Mouse (Mus musculus): ENCODE data around the gene 1700001K19Rik.
"Not testable (repeated sequence)": the region's sequence is repeated elsewhere in the genome, so short reads cannot be mapped to it uniquely, and the experiment has no call there.

Gene 1700001K19Rik

GRCm38 (mm10) chr12:110682561-110683299, at the start of gene 1700001K19Rik:
Gene 1700001K19Rik (minus strand): TSS chr12:110682619.
- no peak for DNase-seq

GRCm38 (mm10) chr12:110726428-110726827, 44.0 kb upstream of the 1700001K19Rik start:
- no peak for DNase-seq

- no peak for DNase-seq
Measured at GRCm38 (mm10) chr12:110725489-110725888, 43.1 kb upstream of the 1700001K19Rik start.

- DNase-seq = no peak
Measured at GRCm38 (mm10) chr12:110725051-110725450, 42.6 kb upstream of the 1700001K19Rik start.

GRCm38 (mm10) chr12:110716004-110716403, 33.6 kb upstream of the 1700001K19Rik start:
- DNase-seq = no peak

GRCm38 (mm10) chr12:110714215-110714614, 31.8 kb upstream of the 1700001K19Rik start:
- no peak for DNase-seq

- DNase-seq = no peak
Measured at GRCm38 (mm10) chr12:110713784-110714183, 31.4 kb upstream of the 1700001K19Rik start.

GRCm38 (mm10) chr12:110711270-110711669, 28.9 kb upstream of the 1700001K19Rik start:
- DNase-seq = no peak

GRCm38 (mm10) chr12:110707451-110707850, 25.0 kb upstream of the 1700001K19Rik start:
- no peak for DNase-seq

- DNase-seq = no peak
Measured at GRCm38 (mm10) chr12:110706337-110707231, 24.2 kb upstream of the 1700001K19Rik start.

- not testable (repeated sequence) for DNase-seq
Measured at GRCm38 (mm10) chr12:110705419-110705818, 23.0 kb upstream of the 1700001K19Rik start.

- no peak for DNase-seq
Measured at GRCm38 (mm10) chr12:110703682-110704081, 21.3 kb upstream of the 1700001K19Rik start.

GRCm38 (mm10) chr12:110703008-110703471, 20.6 kb upstream of the 1700001K19Rik start:
- DNase-seq = peak; percentile 85

GRCm38 (mm10) chr12:110702556-110702955, 20.1 kb upstream of the 1700001K19Rik start, which contains the start of gene Hsp90aa1:
Gene Hsp90aa1 (minus strand): TSS chr12:110702728.
- DNase-seq = no peak

GRCm38 (mm10) chr12:110701363-110701762, 18.9 kb upstream of the 1700001K19Rik start:
- not testable (repeated sequence) for DNase-seq

- no peak for DNase-seq
Measured at GRCm38 (mm10) chr12:110700730-110701129, 18.3 kb upstream of the 1700001K19Rik start.

- DNase-seq = no peak
Measured at GRCm38 (mm10) chr12:110699171-110699547, 16.7 kb upstream of the 1700001K19Rik start.

- no peak for DNase-seq
Measured at GRCm38 (mm10) chr12:110698523-110699170, 16.2 kb upstream of the 1700001K19Rik start.

- DNase-seq = no peak
Measured at GRCm38 (mm10) chr12:110698080-110698479, 15.7 kb upstream of the 1700001K19Rik start.

GRCm38 (mm10) chr12:110697457-110697856, 15.0 kb upstream of the 1700001K19Rik start:
- peak; percentile 54 for DNase-seq

GRCm38 (mm10) chr12:110696975-110697400, 14.6 kb upstream of the 1700001K19Rik start:
- peak; percentile 58 for DNase-seq

- DNase-seq = peak; percentile 98
Measured at GRCm38 (mm10) chr12:110696173-110696974, 14.0 kb upstream of the 1700001K19Rik start.

Data from cerebellum, adult 9-10 months (tissue).